In the genomic region with DNA sequence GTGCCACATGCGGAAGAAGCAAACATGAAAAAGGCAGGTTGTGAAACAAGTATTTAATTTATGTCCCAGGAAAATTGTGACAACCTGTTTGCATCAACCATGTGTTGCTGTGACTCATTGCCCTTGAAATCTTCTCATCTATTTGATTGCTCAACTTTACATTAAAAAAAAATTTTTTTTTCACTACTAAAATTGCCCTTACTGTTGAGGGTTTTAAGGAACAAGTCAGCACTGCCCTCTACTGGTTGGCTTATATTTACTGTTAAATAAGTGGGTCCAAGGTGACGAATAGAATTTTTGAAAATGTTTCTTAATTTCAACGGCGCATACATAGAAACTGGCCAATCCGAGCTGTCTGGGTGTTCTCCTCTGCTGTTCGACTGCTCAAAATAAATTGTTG, we compare ENCODE assay signal across 9 mouse cellular contexts. TPM values are rescaled to one million over a fixed set of nuclear protein-coding genes. Genes with fewer than 3 reads are reported as not detected.
A peak's percentile ranks its signal among the peaks of the same experiment; 100 is the strongest.
DNase-seq lines count a peak whose midpoint lies in the region; ATAC-seq and TF ChIP-seq lines count a peak whose summit lies in the region.
"Had no signal": no experiment of that assay in that cellular context is flagged by ENCODE, and none has a peak within 500 bp of the region (broad histone marks: within the 10 kb centered on the region; RNA-seq: fewer than 3 reads in every experiment).

No protein-coding gene starts in this region.

- H3K4me3 ChIP-seq in kidney, postnatal 0 days (replicated peaks; ENCODE audit: low read depth, low read length): no peak overlapping the region
- H3K4me3 ChIP-seq in kidney, embryonic 15.5 days (replicated peaks): no peak overlapping the region
- no peak overlapping the region for H3K4me3 ChIP-seq in CH12.LX (replicated peaks in 1 of 3; ENCODE audit: low read depth in 2 of 3, low read length in 2 of 3, poor library complexity in 1 of 3)
- 0 out of 2 replicates have a peak overlapping the region, but pooled peaks have one; percentile 13 for H3K4me3 ChIP-seq in heart, embryonic 15.5 days
- H3K4me3 ChIP-seq: hindbrain, embryonic 15.5 days; neural tube, embryonic 12.5 days had no signal

- H3K4me1 ChIP-seq in kidney, postnatal 0 days (replicated peaks; ENCODE audit: insufficient read depth, low read length): no peaks in the 10 kb centered on the region
- no peaks in the 10 kb centered on the region for H3K4me1 ChIP-seq in kidney, embryonic 15.5 days
- H3K4me1 ChIP-seq in CH12.LX (ENCODE audit: control insufficient read depth in 1 of 2, insufficient read depth in 2 of 2): no peaks in the 10 kb centered on the region; a peak in 1 of 4 replicates
- peaks cover 7% of the 10 kb centered on the region for H3K4me1 ChIP-seq in heart, embryonic 15.5 days (replicated peaks)
- H3K4me1 ChIP-seq: hindbrain, embryonic 15.5 days; neural tube, embryonic 12.5 days had no signal

- DNase-seq in kidney, postnatal 0 days (ENCODE audit: low spot score): peak; percentile 79
- DNase-seq in CH12.LX (ENCODE audit: extremely low read depth) (peak; percentile 58), ZHBTc4 (ENCODE audit: low read depth, low spot score) (peak; percentile 50)
- peak; percentile 82 for DNase-seq in lung, postnatal 36 days
- DNase-seq in ovary, postnatal 10 days (ENCODE audit: low spot score): no peak

- TF ChIP-seq CTCF in kidney, postnatal 0 days (IDR thresholded peaks at IDR 0.05; ENCODE audit: low read depth): peak; percentile 76
- peak; percentile 18 to 78; a peak in 3 of 4 replicates for TF ChIP-seq CTCF in CH12.LX (conservative IDR thresholded peaks at IDR 0.05 in 1 of 2, IDR thresholded peaks at IDR 0.05 in 1 of 2; ENCODE audit: low read depth in 2 of 2, low read length in 2 of 2)

- ATAC-seq in kidney, postnatal 0 days (replicated peaks; ENCODE audit: low FRiP score, low read depth): no peak
- ATAC-seq in kidney, embryonic 15.5 days (replicated peaks; ENCODE audit: low FRiP score): no peak
- ATAC-seq in heart, embryonic 15.5 days (replicated peaks; ENCODE audit: insufficient number of reproducible peaks, insufficient read depth, low FRiP score, low read depth): no peak

- H3K4me2 ChIP-seq in kidney, postnatal 0 days (ENCODE audit: low read length): no peak overlapping the region
- H3K4me2 ChIP-seq in kidney, embryonic 15.5 days: no peak overlapping the region
- peak overlapping the region; percentile 59 for H3K4me2 ChIP-seq in CH12.LX (ENCODE audit: insufficient read depth, low read depth, poor library complexity, severe bottlenecking)
- peak overlapping the region; percentile 43 for H3K4me2 ChIP-seq in heart, embryonic 15.5 days
- H3K4me2 ChIP-seq: hindbrain, embryonic 15.5 days; neural tube, embryonic 12.5 days had no signal

- TF ChIP-seq RAD21 in CH12.LX (IDR thresholded peaks at IDR 0.05; ENCODE audit: low read depth, low read length): peak; percentile 82

- in situ Hi-C loops in CH12.LX (cut with MboI; ENCODE audit: low pct_ligation_motif_present, low pct_unique_long_range_greater_than_20kb, low sequenced_read_pairs): loop anchor here (10.0 kb wide), 2 partner anchors 229 to 281 kb away; no protein-coding TSS in a partner anchor

- H3K27ac ChIP-seq in kidney, postnatal 0 days: no peak overlapping the region
- H3K27ac ChIP-seq in kidney, embryonic 15.5 days: no peak overlapping the region
- no peak overlapping the region for H3K27ac ChIP-seq in CH12.LX (ENCODE audit: insufficient read depth, low read depth)
- H3K27ac ChIP-seq in heart, embryonic 15.5 days: no peak overlapping the region
- H3K27ac ChIP-seq: hindbrain, embryonic 15.5 days; neural tube, embryonic 12.5 days had no signal

- no peaks in the 10 kb centered on the region for H3K9me3 ChIP-seq in kidney, postnatal 0 days (replicated peaks; ENCODE audit: low read length)
- no peaks in the 10 kb centered on the region for H3K9me3 ChIP-seq in kidney, embryonic 15.5 days (replicated peaks)
- H3K9me3 ChIP-seq in CH12.LX (replicated peaks; ENCODE audit: low read length): no peaks in the 10 kb centered on the region
- no peaks in the 10 kb centered on the region for H3K9me3 ChIP-seq in heart, embryonic 15.5 days (replicated peaks)
- H3K9me3 ChIP-seq: hindbrain, embryonic 15.5 days; neural tube, embryonic 12.5 days had no signal

- H3K9ac ChIP-seq in kidney, postnatal 0 days (ENCODE audit: low read depth, low read length): no peak overlapping the region
- no peak overlapping the region for H3K9ac ChIP-seq in kidney, embryonic 15.5 days
- H3K9ac ChIP-seq in CH12.LX (ENCODE audit: insufficient read depth, low read depth): no peak overlapping the region
- H3K9ac ChIP-seq in heart, embryonic 15.5 days: no peak overlapping the region
- H3K9ac ChIP-seq: hindbrain, embryonic 15.5 days; neural tube, embryonic 12.5 days had no signal

- no peak for TF ChIP-seq POLR2A in CH12.LX (IDR thresholded peaks at IDR 0.05; ENCODE audit: low read depth, low read length)

- dilution Hi-C loops in CH12.LX (cut with MboI; ENCODE audit: extremely low pct_ligation_motif_present, extremely low pct_unique_long_range_greater_than_20kb, low sequenced_read_pairs): no loop called here

- no peak for TF ChIP-seq EP300 in CH12.LX (IDR thresholded peaks at IDR 0.05; ENCODE audit: low read length)

- no peaks in the 10 kb centered on the region for H3K36me3 ChIP-seq in kidney, postnatal 0 days (ENCODE audit: insufficient read depth, low read length)
- H3K36me3 ChIP-seq in kidney, embryonic 15.5 days: no peaks in the 10 kb centered on the region
- no peaks in the 10 kb centered on the region for H3K36me3 ChIP-seq in CH12.LX (replicated peaks in 1 of 2; ENCODE audit: control insufficient read depth in 1 of 2, insufficient read depth in 1 of 2, low read length in 1 of 2)
- no peaks in the 10 kb centered on the region for H3K36me3 ChIP-seq in heart, embryonic 15.5 days
- H3K36me3 ChIP-seq: hindbrain, embryonic 15.5 days; neural tube, embryonic 12.5 days had no signal

- H3K79me2 ChIP-seq in CH12.LX (replicated peaks; ENCODE audit: control insufficient read depth, extremely low read depth, insufficient read depth, poor library complexity, severe bottlenecking): no peaks in the 10 kb centered on the region

- no peaks in the 10 kb centered on the region for H3K27me3 ChIP-seq in kidney, postnatal 0 days (ENCODE audit: insufficient read depth, low read length)
- no peaks in the 10 kb centered on the region for H3K27me3 ChIP-seq in kidney, embryonic 15.5 days
- H3K27me3 ChIP-seq in CH12.LX (replicated peaks): no peaks in the 10 kb centered on the region
- H3K27me3 ChIP-seq in heart, embryonic 15.5 days: no peaks in the 10 kb centered on the region
- H3K27me3 ChIP-seq: hindbrain, embryonic 15.5 days; neural tube, embryonic 12.5 days had no signal

- WGBS in kidney, postnatal 0 days: 51% methylated on average over 6 of the region's 6 CpGs
- WGBS in kidney, embryonic 15.5 days: 52% methylated on average over 6 of the region's 6 CpGs
- WGBS in heart, embryonic 15.5 days: 35% methylated on average over 6 of the region's 6 CpGs

TF ChIP-seq in CH12.LX, 34 proteins besides CTCF, POLR2A, EP300 and RAD21:
- TF ChIP-seq SMC3 (IDR thresholded peaks at IDR 0.05; ENCODE audit: low read depth, low read length) (peak; percentile 55), ZNF384 (IDR thresholded peaks at IDR 0.05; ENCODE audit: low read depth, low read length) (peak; percentile 88), ZC3H11A (IDR thresholded peaks at IDR 0.05; ENCODE audit: low read depth, low read length) (peak; percentile 18; the same call in 1 of the 2 replicates), E2F4 (IDR thresholded peaks at IDR 0.05; ENCODE audit: insufficient replicate concordance, low read depth, low read length) (no peak)

RNA-seq across cellular contexts. Expression of gene Dhrs7, which starts 29.2 kb away (rescaled TPM):
- polyA plus RNA-seq in kidney, postnatal 0 days (2015; fragmentation: Nextera tagmentation; extraction: Ambion mirVana): 12.8 and 14.0 TPM in 2 replicates
- polyA plus RNA-seq in kidney, embryonic 15.5 days (2015; fragmentation: Nextera tagmentation; extraction: Ambion mirVana): 11.1 and 12.4 TPM in 2 replicates
- total RNA-seq in CH12.LX (2012; rRNA removed) (36.8 and 52.8 TPM in 2 replicates), CH12.LX (2014; rRNA removed) (36.5 and 37.2 TPM in 2 replicates)
- polyA plus RNA-seq in CH12.LX (2012; ENCODE audit: insufficient read length, low read depth): 23.9 and 27.4 TPM in 2 replicates
- polyA plus RNA-seq in heart, embryonic 15.5 days (2015; fragmentation: Nextera tagmentation; extraction: Ambion mirVana): 74.7 and 82.9 TPM in 2 replicates

RNA-seq across cellular contexts. Expression of gene Gm4756, which starts 44.4 kb away (rescaled TPM):
- polyA plus RNA-seq in kidney, postnatal 0 days (2015; fragmentation: Nextera tagmentation; extraction: Ambion mirVana): not detected in 2 replicates
- not detected in 2 replicates for polyA plus RNA-seq in kidney, embryonic 15.5 days (2015; fragmentation: Nextera tagmentation; extraction: Ambion mirVana)
- total RNA-seq in CH12.LX (2012; rRNA removed) (not detected in 2 replicates), CH12.LX (2014; rRNA removed) (not detected in 2 replicates)
- polyA plus RNA-seq in CH12.LX (2012; ENCODE audit: insufficient read length, low read depth): not detected in 2 replicates
- polyA plus RNA-seq in heart, embryonic 15.5 days (2015; fragmentation: Nextera tagmentation; extraction: Ambion mirVana): not detected in 2 replicates
- polyA plus RNA-seq: hindbrain, embryonic 15.5 days; neural tube, embryonic 12.5 days had no signal

Comparison
In these comparisons a context has a peak if more than half of its experiments do, and no peak if none do; other contexts are left out.
1. H3K4me2 ChIP-seq: peak in CH12.LX (single experiment) and heart, embryonic 15.5 days (single experiment); none in kidney, postnatal 0 days (single experiment) and kidney, embryonic 15.5 days (single experiment).